8 mouse cellular contexts compared by ENCODE assay signal in the genomic region with DNA sequence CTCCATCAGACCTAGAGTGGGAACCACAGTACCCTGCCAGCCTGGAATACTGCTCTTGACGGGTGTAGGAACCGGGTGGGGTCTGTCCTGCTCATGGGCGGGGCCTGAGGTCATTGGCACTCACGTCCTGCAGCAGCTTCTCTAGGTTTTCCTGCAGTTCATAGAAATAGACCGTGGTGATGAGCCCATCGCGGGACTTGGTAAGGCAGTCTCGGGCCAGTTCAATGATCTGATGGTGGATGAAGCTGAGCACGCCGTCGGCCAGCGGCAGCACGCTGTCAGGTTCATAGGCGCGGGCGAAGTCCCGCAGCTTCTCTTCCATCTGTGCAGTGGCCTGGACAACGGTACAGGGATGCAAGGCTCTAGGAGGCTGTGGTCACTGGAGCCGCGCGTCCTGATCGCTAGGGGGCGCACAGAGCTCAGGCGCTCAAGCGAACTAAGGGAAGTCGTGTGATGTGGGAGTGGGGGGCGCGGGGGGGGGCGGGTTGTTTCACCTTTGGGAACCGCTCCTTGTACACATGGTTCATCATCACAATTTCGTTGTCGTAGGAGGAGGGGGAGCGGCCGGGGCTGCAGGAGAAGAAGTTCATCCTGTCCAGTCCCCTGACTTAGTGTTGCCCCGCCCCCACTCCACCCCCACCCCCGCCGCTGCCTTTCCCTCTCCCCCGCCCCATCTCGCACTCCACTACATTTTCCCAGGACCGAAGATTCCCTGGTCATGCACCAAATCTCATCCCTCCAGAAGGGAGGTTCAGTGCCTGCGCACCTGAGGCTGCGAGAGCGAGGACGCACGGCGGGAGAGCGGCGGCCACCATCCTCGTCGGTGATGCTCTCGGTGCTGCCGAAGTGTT. TPM values are rescaled to one million over a fixed set of nuclear protein-coding genes. Genes with fewer than 3 reads are reported as not detected.
DNase-seq lines count a peak whose midpoint lies in the region; ATAC-seq and TF ChIP-seq lines count a peak whose summit lies in the region.

No protein-coding gene starts in this region.

- H3K36me3 ChIP-seq in MEL (ENCODE audit: control insufficient read depth in 1 of 2, insufficient read depth in 2 of 2, low read length in 2 of 2): peaks cover 0 to 16% of the 10 kb centered on the region in 2 experiments; a peak in 2 of 4 replicates
- H3K36me3 ChIP-seq in intestine, postnatal 0 days (ENCODE audit: control insufficient read depth, insufficient read depth): no peaks in the 10 kb centered on the region
- H3K36me3 ChIP-seq in liver, embryonic 11.5 days (ENCODE audit: control insufficient read depth, insufficient read depth, low read length): no peaks in the 10 kb centered on the region
- H3K36me3 ChIP-seq in midbrain, postnatal 0 days (ENCODE audit: insufficient read depth, low read length): peaks cover 34% of the 10 kb centered on the region

- no peak overlapping the region for H3K4me3 ChIP-seq in MEL (ENCODE audit: control insufficient read depth in 1 of 2, insufficient read depth in 1 of 2, low read depth in 2 of 2, low read length in 2 of 2)
- peak overlapping the region; percentile 24 for H3K4me3 ChIP-seq in intestine, postnatal 0 days (ENCODE audit: low read depth, low read length)
- H3K4me3 ChIP-seq in liver, embryonic 11.5 days (ENCODE audit: low read depth, low read length): peak overlapping the region; percentile 35
- 0 out of 2 replicates have a peak overlapping the region, but pooled peaks have one; percentile 8 for H3K4me3 ChIP-seq in midbrain, postnatal 0 days (ENCODE audit: low read depth, low read length)

- ATAC-seq in common myeloid progenitor, adult 5-6 weeks (replicated peaks; ENCODE audit: low read depth, poor library complexity, severe bottlenecking): peak; percentile 79; the same call in 1 of the 2 replicates
- ATAC-seq in granulocyte monocyte progenitor cell, adult 5-6 weeks (replicated peaks; ENCODE audit: poor library complexity, severe bottlenecking): peak; percentile 87
- 0 out of 2 replicates have a peak, but pooled peaks have one; percentile 13 for ATAC-seq in intestine, postnatal 0 days
- ATAC-seq in liver, embryonic 11.5 days (replicated peaks; ENCODE audit: low FRiP score): peak; percentile 58; the same call in 1 of the 2 replicates
- ATAC-seq in midbrain, postnatal 0 days (ENCODE audit: low FRiP score): peak; percentile 72

- no peak overlapping the region for H3K27ac ChIP-seq in MEL (ENCODE audit: control insufficient read depth, low read depth, low read length)
- H3K27ac ChIP-seq in intestine, postnatal 0 days (ENCODE audit: low read depth, low read length): no peak overlapping the region
- H3K27ac ChIP-seq in liver, embryonic 11.5 days (ENCODE audit: low read depth, low read length): no peak overlapping the region
- no peak overlapping the region for H3K27ac ChIP-seq in midbrain, postnatal 0 days (ENCODE audit: low read depth, low read length)

- no peak overlapping the region for H3K9ac ChIP-seq in MEL (ENCODE audit: control insufficient read depth, low read depth, low read length, poor library complexity, severe bottlenecking)
- no peak overlapping the region for H3K9ac ChIP-seq in intestine, postnatal 0 days (ENCODE audit: low read depth, low read length)
- no peak overlapping the region for H3K9ac ChIP-seq in liver, embryonic 11.5 days (ENCODE audit: low read depth, low read length)
- no peak overlapping the region for H3K9ac ChIP-seq in midbrain, postnatal 0 days (replicated peaks; ENCODE audit: low read length, poor library complexity, severe bottlenecking)

- TF ChIP-seq CTCF in MEL (IDR thresholded peaks at IDR 0.05 in 2 of 3, conservative IDR thresholded peaks at IDR 0.05 in 1 of 3; ENCODE audit: control insufficient read depth in 1 of 3, insufficient read depth in 1 of 3, low read depth in 2 of 3, low read length in 3 of 3, poor library complexity in 1 of 3, severe bottlenecking in 1 of 3): peak; percentile 66 to 96 (median 70)
- peak; percentile 82 for TF ChIP-seq CTCF in intestine, postnatal 0 days (IDR thresholded peaks at IDR 0.05; ENCODE audit: low read depth)
- TF ChIP-seq CTCF in midbrain, postnatal 0 days (IDR thresholded peaks at IDR 0.05): peak; percentile 76

- TF ChIP-seq POLR2A in MEL (IDR thresholded peaks at IDR 0.05; ENCODE audit: control insufficient read depth in 1 of 2, insufficient read depth in 1 of 2, low read depth in 1 of 2, low read length in 2 of 2, poor library complexity in 1 of 2): no peak

- peaks cover 9 to 27% of the 10 kb centered on the region in 2 experiments; a peak in 3 of 4 replicates for H3K4me1 ChIP-seq in MEL (ENCODE audit: control insufficient read depth in 1 of 2, insufficient read depth in 2 of 2, low read length in 2 of 2)
- no peaks in the 10 kb centered on the region for H3K4me1 ChIP-seq in intestine, postnatal 0 days (replicated peaks; ENCODE audit: control insufficient read depth, insufficient read depth, low read length)
- H3K4me1 ChIP-seq in liver, embryonic 11.5 days (replicated peaks; ENCODE audit: control insufficient read depth, insufficient read depth, low read length): peaks cover 6% of the 10 kb centered on the region
- no peaks in the 10 kb centered on the region for H3K4me1 ChIP-seq in midbrain, postnatal 0 days (ENCODE audit: insufficient read depth, low read length)

- peak; percentile 56 for DNase-seq in 3134 (ENCODE audit: extremely low read depth, insufficient read length, low spot score)
- peak; percentile 71 for DNase-seq in MEL (ENCODE audit: low read depth, low spot score)
- peak; percentile 65 for DNase-seq in liver, embryonic 11.5 days (ENCODE audit: low spot score)
- DNase-seq in midbrain, postnatal 0 days (ENCODE audit: low spot score): peak; percentile 80
- peak; percentile 54 for DNase-seq in thymus, postnatal 0 days (ENCODE audit: low spot score)

- no peaks in the 10 kb centered on the region for H3K9me3 ChIP-seq in MEL (replicated peaks; ENCODE audit: insufficient read depth, low read length)
- H3K9me3 ChIP-seq in intestine, postnatal 0 days (ENCODE audit: control insufficient read depth): no peaks in the 10 kb centered on the region
- no peaks in the 10 kb centered on the region for H3K9me3 ChIP-seq in liver, embryonic 11.5 days (ENCODE audit: control insufficient read depth, low read length)
- no peaks in the 10 kb centered on the region for H3K9me3 ChIP-seq in midbrain, postnatal 0 days (ENCODE audit: low read length)

- no peaks in the 10 kb centered on the region for H3K79me2 ChIP-seq in MEL (ENCODE audit: control insufficient read depth, insufficient read depth, low read length, poor library complexity)

- TF ChIP-seq RAD21 in MEL (IDR thresholded peaks at IDR 0.05; ENCODE audit: low read depth, low read length): peak; percentile 37

- TF ChIP-seq EP300 in MEL (IDR thresholded peaks at IDR 0.05; ENCODE audit: low read depth in 1 of 2, low read length in 2 of 2): no peak

- WGBS in intestine, postnatal 0 days: 5% methylated on average over 44 of the region's 52 CpGs
- 5% methylated on average over 52 of the region's 52 CpGs for WGBS in liver, embryonic 11.5 days
- WGBS in midbrain, postnatal 0 days: 3% methylated on average over 46 of the region's 52 CpGs

- H3K4me2 ChIP-seq in intestine, postnatal 0 days (replicated peaks; ENCODE audit: low read depth): peak overlapping the region; percentile 57
- H3K4me2 ChIP-seq in liver, embryonic 11.5 days: peak overlapping the region; percentile 59
- H3K4me2 ChIP-seq in midbrain, postnatal 0 days (ENCODE audit: low read depth, low read length, poor library complexity, severe bottlenecking): peak overlapping the region; percentile 37

- no peaks in the 10 kb centered on the region for H3K27me3 ChIP-seq in MEL (ENCODE audit: control insufficient read depth in 1 of 2, insufficient read depth in 2 of 2, low read length in 2 of 2)
- H3K27me3 ChIP-seq in intestine, postnatal 0 days (replicated peaks; ENCODE audit: control insufficient read depth, insufficient read depth, low read length): peaks cover 40% of the 10 kb centered on the region
- peaks cover 57% of the 10 kb centered on the region for H3K27me3 ChIP-seq in liver, embryonic 11.5 days (replicated peaks; ENCODE audit: control insufficient read depth, insufficient read depth, low read length)
- no peaks in the 10 kb centered on the region for H3K27me3 ChIP-seq in midbrain, postnatal 0 days (ENCODE audit: insufficient read depth, low read length)

RNA-seq across cellular contexts. Expression of a gene that starts 8.5 kb away (rescaled TPM):
- 0.49 and 0.77 TPM in 2 replicates for total RNA-seq in MEL (2012; rRNA removed)
- 1 to 10 TPM in 1 of 2 experiments, not detected in 1; 4.5 TPM for polyA plus RNA-seq in MEL (2012; ENCODE audit: insufficient read depth in 1 of 2, insufficient read length in 2 of 2, low read depth in 1 of 2, low replicate concordance in 2 of 2, missing spikeins in 1 of 2)
- total RNA-seq in common myeloid progenitor, adult 5-6 weeks (2017): not detected in 2 replicates
- not detected in 2 replicates for total RNA-seq in granulocyte monocyte progenitor cell, adult 5-6 weeks (2014; fragmentation: Nextera tagmentation)
- total RNA-seq in granulocyte monocyte progenitor cell, adult 5-6 weeks (2017): not detected in 2 replicates
- polyA plus RNA-seq in intestine, postnatal 0 days (2015; fragmentation: Nextera tagmentation; extraction: Ambion mirVana): 1.1 TPM in 2 replicates
- 0.14 and 0.29 TPM in 2 replicates for polyA plus RNA-seq in liver, embryonic 11.5 days (2014; fragmentation: Nextera tagmentation; extraction: Ambion mirVana)
- total RNA-seq in midbrain, postnatal 0 days (2014; rRNA removed): 85.9 and 92.0 TPM in 2 replicates
- polyA plus RNA-seq in midbrain, postnatal 0 days (2015; fragmentation: Nextera tagmentation; extraction: Ambion mirVana): 79.8 and 89.0 TPM in 2 replicates
- polyA plus RNA-seq in thymus, postnatal 0 days (2015; fragmentation: Nextera tagmentation; extraction: Ambion mirVana): 0.08 and 0.22 TPM in 2 replicates

RNA-seq across cellular contexts. Expression of a gene that starts 18.1 kb away (rescaled TPM):
- 0.08 TPM in 1 of 2 replicates, not detected in the other for total RNA-seq in MEL (2012; rRNA removed)
- polyA plus RNA-seq in MEL (2012; ENCODE audit: insufficient read depth in 1 of 2, insufficient read length in 2 of 2, low read depth in 1 of 2, low replicate concordance in 2 of 2, missing spikeins in 1 of 2): under 1 TPM in 1 of 2 experiments, not detected in 1; 0.11 TPM
- total RNA-seq in common myeloid progenitor, adult 5-6 weeks (2017): not detected in 2 replicates
- total RNA-seq in granulocyte monocyte progenitor cell, adult 5-6 weeks (2014; fragmentation: Nextera tagmentation): not detected in 2 replicates
- not detected in 2 replicates for total RNA-seq in granulocyte monocyte progenitor cell, adult 5-6 weeks (2017)
- polyA plus RNA-seq in intestine, postnatal 0 days (2015; fragmentation: Nextera tagmentation; extraction: Ambion mirVana): 0.12 TPM in 2 replicates
- polyA plus RNA-seq in liver, embryonic 11.5 days (2014; fragmentation: Nextera tagmentation; extraction: Ambion mirVana): 0.22 and 0.49 TPM in 2 replicates
- total RNA-seq in midbrain, postnatal 0 days (2014; rRNA removed): 4.5 and 6.2 TPM in 2 replicates
- 4.8 and 5.3 TPM in 2 replicates for polyA plus RNA-seq in midbrain, postnatal 0 days (2015; fragmentation: Nextera tagmentation; extraction: Ambion mirVana)
- 0.10 and 0.23 TPM in 2 replicates for polyA plus RNA-seq in thymus, postnatal 0 days (2015; fragmentation: Nextera tagmentation; extraction: Ambion mirVana)

RNA-seq across cellular contexts. Expression of a gene that starts 20.3 kb away (rescaled TPM):
- total RNA-seq in MEL (2012; rRNA removed): 53.7 and 62.3 TPM in 2 replicates
- 10 to 100 TPM in 1 of 2 experiments, not detected in 1; 83.4 TPM for polyA plus RNA-seq in MEL (2012; ENCODE audit: insufficient read depth in 1 of 2, insufficient read length in 2 of 2, low read depth in 1 of 2, low replicate concordance in 2 of 2, missing spikeins in 1 of 2)
- 41.0 and 47.0 TPM in 2 replicates for total RNA-seq in common myeloid progenitor, adult 5-6 weeks (2017)
- total RNA-seq in granulocyte monocyte progenitor cell, adult 5-6 weeks (2014; fragmentation: Nextera tagmentation): 35.6 and 55.5 TPM in 2 replicates
- total RNA-seq in granulocyte monocyte progenitor cell, adult 5-6 weeks (2017): 59.6 and 117 TPM in 2 replicates
- 8.9 and 11.0 TPM in 2 replicates for polyA plus RNA-seq in intestine, postnatal 0 days (2015; fragmentation: Nextera tagmentation; extraction: Ambion mirVana)
- 11.5 and 12.7 TPM in 2 replicates for polyA plus RNA-seq in liver, embryonic 11.5 days (2014; fragmentation: Nextera tagmentation; extraction: Ambion mirVana)
- total RNA-seq in midbrain, postnatal 0 days (2014; rRNA removed): 4.3 and 5.7 TPM in 2 replicates
- 6.7 and 8.2 TPM in 2 replicates for polyA plus RNA-seq in midbrain, postnatal 0 days (2015; fragmentation: Nextera tagmentation; extraction: Ambion mirVana)
- polyA plus RNA-seq in thymus, postnatal 0 days (2015; fragmentation: Nextera tagmentation; extraction: Ambion mirVana): 12.8 and 12.9 TPM in 2 replicates

RNA-seq across cellular contexts. Expression of a gene that starts 27.0 kb away (rescaled TPM):
- total RNA-seq in MEL (2012; rRNA removed): 178 and 234 TPM in 2 replicates
- 100 to 1,000 TPM in 1 of 2 experiments, not detected in 1; 262 TPM for polyA plus RNA-seq in MEL (2012; ENCODE audit: insufficient read depth in 1 of 2, insufficient read length in 2 of 2, low read depth in 1 of 2, low replicate concordance in 2 of 2, missing spikeins in 1 of 2)
- 71.2 and 79.8 TPM in 2 replicates for total RNA-seq in common myeloid progenitor, adult 5-6 weeks (2017)
- total RNA-seq in granulocyte monocyte progenitor cell, adult 5-6 weeks (2014; fragmentation: Nextera tagmentation): 0.52 and 1.0 TPM in 2 replicates
- total RNA-seq in granulocyte monocyte progenitor cell, adult 5-6 weeks (2017): 0.43 and 0.72 TPM in 2 replicates
- polyA plus RNA-seq in intestine, postnatal 0 days (2015; fragmentation: Nextera tagmentation; extraction: Ambion mirVana): 0.56 and 0.63 TPM in 2 replicates
- polyA plus RNA-seq in liver, embryonic 11.5 days (2014; fragmentation: Nextera tagmentation; extraction: Ambion mirVana): 458 and 504 TPM in 2 replicates
- 0.52 TPM in 1 of 2 replicates, not detected in the other for total RNA-seq in midbrain, postnatal 0 days (2014; rRNA removed)
- 0.36 and 0.52 TPM in 2 replicates for polyA plus RNA-seq in midbrain, postnatal 0 days (2015; fragmentation: Nextera tagmentation; extraction: Ambion mirVana)
- polyA plus RNA-seq in thymus, postnatal 0 days (2015; fragmentation: Nextera tagmentation; extraction: Ambion mirVana): 0.37 and 0.43 TPM in 2 replicates

RNA-seq across cellular contexts. Expression of a gene that starts 35.0 kb away (rescaled TPM):
- total RNA-seq in MEL (2012; rRNA removed): 9.7 and 10.7 TPM in 2 replicates
- polyA plus RNA-seq in MEL (2012; ENCODE audit: insufficient read depth in 1 of 2, insufficient read length in 2 of 2, low read depth in 1 of 2, low replicate concordance in 2 of 2, missing spikeins in 1 of 2): 10 to 100 TPM in 1 of 2 experiments, not detected in 1; 17.3 TPM
- total RNA-seq in common myeloid progenitor, adult 5-6 weeks (2017): 16.4 and 25.2 TPM in 2 replicates
- total RNA-seq in granulocyte monocyte progenitor cell, adult 5-6 weeks (2014; fragmentation: Nextera tagmentation): 23.2 and 25.8 TPM in 2 replicates
- total RNA-seq in granulocyte monocyte progenitor cell, adult 5-6 weeks (2017): 20.1 and 30.3 TPM in 2 replicates
- 15.3 and 15.5 TPM in 2 replicates for polyA plus RNA-seq in intestine, postnatal 0 days (2015; fragmentation: Nextera tagmentation; extraction: Ambion mirVana)
- 53.5 and 56.7 TPM in 2 replicates for polyA plus RNA-seq in liver, embryonic 11.5 days (2014; fragmentation: Nextera tagmentation; extraction: Ambion mirVana)
- 22.1 and 30.5 TPM in 2 replicates for total RNA-seq in midbrain, postnatal 0 days (2014; rRNA removed)
- 33.2 and 35.3 TPM in 2 replicates for polyA plus RNA-seq in midbrain, postnatal 0 days (2015; fragmentation: Nextera tagmentation; extraction: Ambion mirVana)
- polyA plus RNA-seq in thymus, postnatal 0 days (2015; fragmentation: Nextera tagmentation; extraction: Ambion mirVana): 27.1 and 29.1 TPM in 2 replicates

Comparison
In these comparisons a context has a peak if more than half of its experiments do, and no peak if none do; other contexts are left out.
1. H3K4me3 ChIP-seq: peak in intestine, postnatal 0 days (single experiment), liver, embryonic 11.5 days (single experiment) and midbrain, postnatal 0 days (single experiment); none in MEL (0 of 2).
2. ATAC-seq: peak in every context shown above with its lines; median percentile 87 in granulocyte monocyte progenitor cell, adult 5-6 weeks; 79 in common myeloid progenitor, adult 5-6 weeks; 72 in midbrain, postnatal 0 days; 58 in liver, embryonic 11.5 days; 13 in intestine, postnatal 0 days.
3. RNA of a gene that starts 8.5 kb away (polyA plus RNA-seq): 79.8 to 89.0 TPM in midbrain, postnatal 0 days; 4.5 TPM in MEL, 1.1 TPM in intestine, postnatal 0 days, 0.14 to 0.29 TPM in liver, embryonic 11.5 days and 0.08 to 0.22 TPM in thymus, postnatal 0 days; every median in the first group is over 10 times any median in the second.
4. Peak in every context shown above with its lines, with median percentiles within 50 percentile points of each other: DNase-seq, CTCF ChIP-seq and H3K4me2 ChIP-seq.